Mouse (Mus musculus) induced T-regulatory cell, adult 2 months (primary cell): ENCODE measurements around the gene Kcnk2.

Source experiments
- DNase-seq: peaks from one replicate; pipeline ENCODE4 v3.0.0-alpha.2; 2012; ENCODE audit warnings: low read depth

Gene Kcnk2

GRCm38 (mm10) chr1:189402223-189402943 lies at the start of gene Kcnk2:
Gene Kcnk2, minus strand, starts transcription at chr1:189402273.
- no peak for DNase-seq

GRCm38 (mm10) chr1:189440741-189441140 lies 38.7 kb upstream of the Kcnk2 start:
- DNase-seq, result no peak

GRCm38 (mm10) chr1:189437126-189437525 lies 35.1 kb upstream of the Kcnk2 start:
- no peak for DNase-seq

GRCm38 (mm10) chr1:189435452-189435851 lies 33.4 kb upstream of the Kcnk2 start:
- no peak for DNase-seq

- no peak for DNase-seq
These were observed 29.4 kb upstream of the Kcnk2 start for GRCm38 (mm10) chr1:189431479-189431878.

- DNase-seq, result no peak
These were observed 28.5 kb upstream of the Kcnk2 start for GRCm38 (mm10) chr1:189430534-189430933.

GRCm38 (mm10) chr1:189429566-189429965 lies 27.5 kb upstream of the Kcnk2 start:
- DNase-seq, result no peak

GRCm38 (mm10) chr1:189426252-189426651 lies 24.2 kb upstream of the Kcnk2 start:
- no peak for DNase-seq

- DNase-seq, result no peak
These were observed 17.8 kb upstream of the Kcnk2 start for GRCm38 (mm10) chr1:189419914-189420313.

GRCm38 (mm10) chr1:189409906-189410305 lies 7.8 kb upstream of the Kcnk2 start:
- no peak for DNase-seq

- DNase-seq, result no peak
These were observed 3.1 kb upstream of the Kcnk2 start for GRCm38 (mm10) chr1:189405221-189405620.

GRCm38 (mm10) chr1:189403546-189403945 lies 1.5 kb upstream of the Kcnk2 start:
- DNase-seq, result no peak

GRCm38 (mm10) chr1:189403139-189403538 lies 1.1 kb upstream of the Kcnk2 start:
- DNase-seq, result no peak

GRCm38 (mm10) chr1:189386848-189387247 lies 15.2 kb downstream of the Kcnk2 start:
- no peak for DNase-seq

- DNase-seq, result no peak
These were observed 15.9 kb downstream of the Kcnk2 start for GRCm38 (mm10) chr1:189386141-189386540.

- DNase-seq, result no peak
These were observed 34.4 kb downstream of the Kcnk2 start for GRCm38 (mm10) chr1:189367722-189368121.

- DNase-seq, result no peak
These were observed 37.9 kb downstream of the Kcnk2 start for GRCm38 (mm10) chr1:189364188-189364587.

GRCm38 (mm10) chr1:189362579-189362978 lies 39.5 kb downstream of the Kcnk2 start:
- no peak for DNase-seq

GRCm38 (mm10) chr1:189359699-189360098 lies 42.4 kb downstream of the Kcnk2 start:
- DNase-seq, result no peak

GRCm38 (mm10) chr1:189353887-189354286 lies 48.2 kb downstream of the Kcnk2 start:
- no peak for DNase-seq

- no peak for DNase-seq
These were observed 50.3 kb downstream of the Kcnk2 start for GRCm38 (mm10) chr1:189351804-189352203.

GRCm38 (mm10) chr1:189349205-189349604 lies 52.9 kb downstream of the Kcnk2 start:
- DNase-seq, result no peak

- no peak for DNase-seq
These were observed 56.9 kb downstream of the Kcnk2 start for GRCm38 (mm10) chr1:189345166-189345565.
